Mouse (Mus musculus) MEL (cell line): ENCODE measurements at regions not wholly inside any gene's neighbourhood (a gene's known extent, or its start where the extent isn't known, plus 50 kb on each side); places are given as distances from the start of the nearest gene placed in this dataset.

ENCODE experiments used
- DNase-seq: peaks from one replicate; pipeline ENCODE4 v3.0.0; 2011; ENCODE audit warnings: low read depth, low spot score
- H3K27ac ChIP-seq: 2 replicates; pipeline ENCODE4 v1.5.1; 2012; ENCODE audit warnings: low read depth, mild to moderate bottlenecking, control low read depth, low read length, moderate library complexity; ENCODE audit not compliant: control insufficient read depth
- H3K27me3 ChIP-seq, 2 experiments: fragments of 150-350 bp in 1 of 2; sonication (generic) in 1 of 2; 2 replicates each; pipeline ENCODE4 v1.6.1; 2012; ENCODE audit warnings: low read length in 2 of 2, mild to moderate bottlenecking in 2 of 2, improper control_type of control experiment in 1 of 2, moderate library complexity in 1 of 2; ENCODE audit not compliant: insufficient read depth in 2 of 2, control insufficient read depth in 1 of 2
- H3K36me3 ChIP-seq, 2 experiments: 2 replicates each; pipeline ENCODE4 v1.6.1; 2012 to 2014; ENCODE audit warnings: low read length in 2 of 2, improper control_type of control experiment in 1 of 2, inconsistent platforms in 1 of 2, mild to moderate bottlenecking in 1 of 2; ENCODE audit not compliant: insufficient read depth in 2 of 2, control insufficient read depth in 1 of 2
- H3K4me1 ChIP-seq, 2 experiments: fragments of 150-350 bp in 1 of 2; sonication (generic) in 1 of 2; 2 replicates each; pipeline ENCODE4 v1.6.1; 2012; ENCODE audit warnings: low read length in 2 of 2, improper control_type of control experiment in 1 of 2, mild to moderate bottlenecking in 1 of 2; ENCODE audit not compliant: insufficient read depth in 2 of 2, control insufficient read depth in 1 of 2
- H3K4me3 ChIP-seq, 2 experiments: fragments of 150-350 bp in 1 of 2; sonication (generic) in 1 of 2; 2 replicates each; pipeline ENCODE4 v1.5.1; 2012; ENCODE audit warnings: low read depth in 2 of 2, low read length in 2 of 2, mild to moderate bottlenecking in 2 of 2, moderate library complexity in 2 of 2, control low read depth in 1 of 2, improper control_type of control experiment in 1 of 2; ENCODE audit not compliant: control insufficient read depth in 1 of 2, insufficient read depth in 1 of 2
- H3K79me2 ChIP-seq: 2 replicates; pipeline ENCODE4 v1.6.1; 2012; ENCODE audit warnings: mild to moderate bottlenecking, low read length, moderate library complexity; ENCODE audit not compliant: control insufficient read depth, poor library complexity, insufficient read depth
- H3K9ac ChIP-seq: 2 replicates; pipeline ENCODE4 v1.6.1; 2012; ENCODE audit warnings: low read depth, mild to moderate bottlenecking, control low read depth, low read length, moderate library complexity; ENCODE audit not compliant: control insufficient read depth, poor library complexity, severe bottlenecking
- H3K9me3 ChIP-seq: fragments of 150-350 bp; sonication (generic); replicated peaks from 2 replicates; pipeline ENCODE4 v1.6.1; 2012; ENCODE audit warnings: mild to moderate bottlenecking, low read length, improper control_type of control experiment, moderate library complexity; ENCODE audit not compliant: insufficient read depth
- BHLHE40 ChIP-seq: IDR thresholded peaks from 2 replicates; pipeline ENCODE4 v1.6.1; 2012; ENCODE audit warnings: low read depth, mild to moderate bottlenecking, inconsistent platforms, low read length, improper control_type of control experiment, borderline replicate concordance
- CHD1 ChIP-seq: IDR thresholded peaks from 2 replicates; pipeline ENCODE4 v1.6.1; 2012; ENCODE audit warnings: low read depth, mild to moderate bottlenecking, inconsistent platforms, low read length, improper control_type of control experiment
- CHD2 ChIP-seq: IDR thresholded peaks from 2 replicates; pipeline ENCODE4 v1.6.1; 2011; ENCODE audit warnings: low read length, improper control_type of control experiment
- CTCF ChIP-seq, 3 experiments: IDR thresholded peaks in 2 of 3; conservative IDR thresholded peaks in 1 of 3; 2 replicates each; pipeline ENCODE4 v1.5.1; 2011 to 2012; ENCODE audit warnings: low read length in 3 of 3, low read depth in 2 of 3, mild to moderate bottlenecking in 2 of 3, improper control_type of control experiment in 1 of 3, inconsistent platforms in 1 of 3, mixed read lengths in 1 of 3, moderate library complexity in 1 of 3; ENCODE audit not compliant: control insufficient read depth in 1 of 3, insufficient read depth in 1 of 3, poor library complexity in 1 of 3, severe bottlenecking in 1 of 3
- E2F4 ChIP-seq: IDR thresholded peaks from 2 replicates; pipeline ENCODE4 v1.6.1; 2011; ENCODE audit warnings: low read depth, low read length, improper control_type of control experiment, borderline replicate concordance
- ELF1 ChIP-seq: IDR thresholded peaks from 2 replicates; pipeline ENCODE4 v1.6.1; 2014; ENCODE audit warnings: low read depth, mild to moderate bottlenecking, inconsistent platforms, low read length, improper control_type of control experiment, moderate library complexity
- GABPA ChIP-seq: IDR thresholded peaks from 2 replicates; pipeline ENCODE4 v1.6.1; 2012; ENCODE audit warnings: low read depth, mild to moderate bottlenecking, inconsistent platforms, low read length, improper control_type of control experiment, moderate library complexity
- HCFC1 ChIP-seq: IDR thresholded peaks from 2 replicates; pipeline ENCODE4 v1.6.1; 2012; ENCODE audit warnings: low read depth, mild to moderate bottlenecking, inconsistent platforms, low read length, improper control_type of control experiment, moderate library complexity
- KAT2A ChIP-seq: conservative IDR thresholded peaks from 2 replicates; pipeline ENCODE4 v1.6.1; 2012; ENCODE audit warnings: low read depth, low read length, improper control_type of control experiment, inconsistent platforms
- MAFK ChIP-seq: IDR thresholded peaks from 2 replicates; pipeline ENCODE4 v1.6.1; 2011; ENCODE audit warnings: low read depth, mild to moderate bottlenecking, low read length, improper control_type of control experiment, borderline replicate concordance
- MAX ChIP-seq: IDR thresholded peaks from 2 replicates; pipeline ENCODE4 v1.6.1; 2011; ENCODE audit warnings: low read length, improper control_type of control experiment
- MAZ ChIP-seq: IDR thresholded peaks from 2 replicates; pipeline ENCODE4 v1.6.1; 2012; ENCODE audit warnings: low read depth, mild to moderate bottlenecking, inconsistent platforms, low read length, improper control_type of control experiment
- MYB ChIP-seq: IDR thresholded peaks from 2 replicates; pipeline ENCODE4 v1.6.1; 2011; ENCODE audit warnings: mild to moderate bottlenecking, low read depth, low read length, improper control_type of control experiment
- MYC ChIP-seq: IDR thresholded peaks from 2 replicates; pipeline ENCODE4 v1.6.1; 2011; ENCODE audit warnings: low read depth, mild to moderate bottlenecking, low read length, improper control_type of control experiment, moderate library complexity
- NRF1 ChIP-seq: IDR thresholded peaks from 2 replicates; pipeline ENCODE4 v1.6.1; 2014; ENCODE audit warnings: low read depth, mild to moderate bottlenecking, inconsistent platforms, low read length, improper control_type of control experiment, moderate library complexity; ENCODE audit not compliant: poor library complexity, insufficient read depth, severe bottlenecking
- POLR2A ChIP-seq, 2 experiments: IDR thresholded peaks; 2 replicates each; pipeline ENCODE4 v1.6.1; 2011 to 2012; ENCODE audit warnings: low read length in 2 of 2, mild to moderate bottlenecking in 2 of 2, control low read depth in 1 of 2, improper control_type of control experiment in 1 of 2, low read depth in 1 of 2, moderate library complexity in 1 of 2; ENCODE audit not compliant: control insufficient read depth in 1 of 2, insufficient read depth in 1 of 2, poor library complexity in 1 of 2
- POLR2AphosphoS5 ChIP-seq: IDR thresholded peaks from 2 replicates; pipeline ENCODE4 v1.6.1; 2012; ENCODE audit warnings: low read depth, borderline replicate concordance, mild to moderate bottlenecking, inconsistent platforms, low read length, moderate library complexity, mixed read lengths
- RCOR1 ChIP-seq: IDR thresholded peaks from 2 replicates; pipeline ENCODE4 v1.6.1; 2012; ENCODE audit warnings: low read depth, mild to moderate bottlenecking, inconsistent platforms, low read length, improper control_type of control experiment
- SIN3A ChIP-seq: IDR thresholded peaks from 2 replicates; pipeline ENCODE4 v1.6.1; 2012; ENCODE audit warnings: low read length, improper control_type of control experiment, inconsistent platforms
- TBP ChIP-seq: IDR thresholded peaks from 2 replicates; pipeline ENCODE4 v1.8.0; 2011; ENCODE audit warnings: low read depth, low read length, improper control_type of control experiment
- UBTF ChIP-seq: IDR thresholded peaks from 2 replicates; pipeline ENCODE4 v1.6.1; 2012; ENCODE audit warnings: low read depth, mild to moderate bottlenecking, inconsistent platforms, low read length, improper control_type of control experiment, moderate library complexity, borderline replicate concordance; ENCODE audit not compliant: insufficient read depth
- USF2 ChIP-seq, 2 experiments: IDR thresholded peaks; 2 replicates each; pipeline ENCODE4 v1.6.1; 2011 to 2012; ENCODE audit warnings: improper control_type of control experiment in 2 of 2, low read length in 2 of 2, borderline replicate concordance in 1 of 2, inconsistent platforms in 1 of 2, low read depth in 1 of 2, mild to moderate bottlenecking in 1 of 2; ENCODE audit not compliant: insufficient read depth in 1 of 2
- ZMIZ1 ChIP-seq: IDR thresholded peaks from 2 replicates; pipeline ENCODE4 v1.6.1; 2012; ENCODE audit warnings: low read depth, mild to moderate bottlenecking, inconsistent platforms, low read length, improper control_type of control experiment, moderate library complexity

GRCm38 (mm10) chr10:60891476-60892170 lies 60.2 kb upstream of the Unc5b start:
- no peak for DNase-seq
- Histone ChIP-seq H3K9me3 (no peaks in the 10 kb centered on the region), H3K36me3 (no peaks in the 10 kb centered on the region), H3K4me1 (no peaks in the 10 kb centered on the region), H3K27ac (no peak overlapping the region), H3K79me2 (no peaks in the 10 kb centered on the region), H3K4me3 (no peak overlapping the region), H3K27me3 (no peaks in the 10 kb centered on the region), H3K9ac (no peak overlapping the region)
- TF ChIP-seq POLR2AphosphoS5, result no peak
- TF ChIP-seq ELF1, result no peak
- TF ChIP-seq E2F4, result no peak
- no peak for TF ChIP-seq CTCF (IDR thresholded peaks at IDR 0.05 in 2 of 3, conservative IDR thresholded peaks at IDR 0.05 in 1 of 3; ENCODE audit: control insufficient read depth in 1 of 3, insufficient read depth in 1 of 3, low read depth in 2 of 3, low read length in 3 of 3, poor library complexity in 1 of 3, severe bottlenecking in 1 of 3)
- TF ChIP-seq BHLHE40, result no peak
- TF ChIP-seq NRF1, result no peak
- TF ChIP-seq MYB, result no peak
- no peak for TF ChIP-seq KAT2A
- TF ChIP-seq MAX, result no peak
- no peak for TF ChIP-seq USF2 (IDR thresholded peaks at IDR 0.05; ENCODE audit: borderline replicate concordance in 1 of 2, insufficient read depth in 1 of 2, low read depth in 1 of 2, low read length in 2 of 2)
- no peak for TF ChIP-seq MYC
- no peak for TF ChIP-seq RCOR1
- TF ChIP-seq HCFC1, result no peak
- TF ChIP-seq SIN3A, result no peak
- TF ChIP-seq CHD2, result no peak
- no peak for TF ChIP-seq MAZ
- no peak for TF ChIP-seq TBP
- no peak for TF ChIP-seq CHD1
- TF ChIP-seq MAFK, result no peak

DNA sequence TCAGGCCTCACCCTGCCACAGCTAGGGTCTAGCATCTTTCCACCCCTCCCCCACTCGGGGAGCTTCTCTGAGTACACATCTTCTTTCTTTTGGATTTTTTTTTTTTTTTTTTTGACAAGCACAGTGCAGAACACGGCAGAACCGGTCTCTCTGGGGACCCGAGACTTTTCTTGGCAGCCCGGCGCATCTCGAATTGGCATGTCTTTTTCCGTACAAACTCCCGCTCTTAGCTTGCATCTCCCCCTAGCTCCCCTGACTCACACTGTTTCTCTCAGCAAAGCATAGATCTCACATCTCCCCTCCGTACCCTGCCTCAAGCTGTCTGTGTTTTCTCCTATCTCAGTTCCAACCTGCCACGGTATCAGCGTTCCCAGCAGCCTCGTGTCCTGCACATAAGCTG lies 58.4 kb upstream of the Unc5b start:
- Histone ChIP-seq H3K9ac (no peak overlapping the region), H3K9me3 (no peaks in the 10 kb centered on the region), H3K27ac (no peak overlapping the region), H3K4me1 (no peaks in the 10 kb centered on the region), H3K79me2 (no peaks in the 10 kb centered on the region), H3K36me3 (no peaks in the 10 kb centered on the region), H3K4me3 (no peak overlapping the region), H3K27me3 (no peaks in the 10 kb centered on the region)
- DNase-seq, result no peak
- no peak for TF ChIP-seq POLR2AphosphoS5
- no peak for TF ChIP-seq GABPA
- TF ChIP-seq UBTF, result no peak
- TF ChIP-seq MAZ, result no peak
- no peak for TF ChIP-seq E2F4
- TF ChIP-seq KAT2A, result no peak
- no peak for TF ChIP-seq ZMIZ1
- no peak for TF ChIP-seq MAX
- TF ChIP-seq POLR2A (IDR thresholded peaks at IDR 0.05; ENCODE audit: control insufficient read depth in 1 of 2, insufficient read depth in 1 of 2, low read depth in 1 of 2, low read length in 2 of 2, poor library complexity in 1 of 2), result no peak
- TF ChIP-seq CHD2, result no peak
- TF ChIP-seq BHLHE40, result no peak
